Mouse (Mus musculus): ENCODE measurements at regions not wholly inside any gene's neighbourhood (a gene's known extent, or its start where the extent isn't known, plus 50 kb on each side); places are given as distances from the start of the nearest gene placed in this dataset.

DNA sequence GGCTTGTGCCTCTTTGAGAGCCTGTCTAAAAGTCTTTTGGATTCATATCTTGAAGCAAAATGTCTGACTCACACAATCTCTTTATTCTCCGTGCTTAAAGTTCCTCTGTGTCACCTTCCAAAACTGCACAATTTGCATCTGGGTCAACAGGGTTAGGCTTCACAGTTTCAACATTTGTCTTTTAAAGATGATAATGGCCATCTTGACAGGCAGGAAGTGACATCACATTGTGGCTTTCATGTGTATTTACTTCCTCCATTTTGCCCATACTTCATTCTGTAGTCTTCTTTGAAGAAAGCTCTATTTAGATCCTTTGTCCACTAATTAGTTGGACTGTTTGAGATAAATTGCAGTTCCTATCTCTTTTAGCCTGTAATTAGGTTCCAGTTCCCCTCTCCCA, 135.1 kb downstream of the Ndufa10 start:
- no peak for DNase-seq

DNA sequence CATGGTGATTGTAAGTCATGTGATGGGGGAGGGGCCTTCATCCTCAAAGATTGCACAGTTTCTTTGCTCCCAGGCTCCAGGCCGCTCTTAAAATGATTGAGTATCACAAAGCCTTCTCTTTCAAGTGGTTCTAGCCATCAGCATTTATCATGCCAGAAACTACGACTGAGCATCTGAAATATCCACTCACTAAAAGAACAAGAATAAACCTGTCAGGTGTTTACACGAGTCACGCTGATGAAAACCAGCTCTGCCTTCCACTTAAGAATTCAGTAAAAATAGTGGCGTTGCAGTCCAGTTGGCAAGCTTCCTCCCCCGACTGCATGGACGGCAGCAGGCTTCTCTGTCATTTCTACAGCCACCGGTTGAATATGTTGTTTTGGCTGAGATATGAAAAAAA, 136.2 kb downstream of the Ndufa10 start:
- no peak for DNase-seq

DNA sequence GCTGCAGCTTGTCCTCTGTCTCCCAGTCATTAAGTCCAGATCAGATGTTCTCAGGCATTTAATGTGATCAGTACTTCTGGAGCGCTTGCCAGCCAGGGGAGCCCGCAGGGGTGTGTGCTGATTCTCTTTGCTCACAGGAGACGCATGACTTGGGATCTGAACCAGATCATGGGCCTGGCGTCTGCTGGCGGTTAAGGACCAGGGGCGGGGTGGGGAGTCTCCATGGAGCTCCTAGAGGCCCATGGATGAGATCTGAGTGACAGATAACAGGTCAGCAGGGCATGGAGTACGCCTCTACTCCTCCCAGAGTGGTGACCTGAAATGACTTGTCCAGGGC, 136.7 kb upstream of the Hdac4 start:
- no peak for DNase-seq

DNA sequence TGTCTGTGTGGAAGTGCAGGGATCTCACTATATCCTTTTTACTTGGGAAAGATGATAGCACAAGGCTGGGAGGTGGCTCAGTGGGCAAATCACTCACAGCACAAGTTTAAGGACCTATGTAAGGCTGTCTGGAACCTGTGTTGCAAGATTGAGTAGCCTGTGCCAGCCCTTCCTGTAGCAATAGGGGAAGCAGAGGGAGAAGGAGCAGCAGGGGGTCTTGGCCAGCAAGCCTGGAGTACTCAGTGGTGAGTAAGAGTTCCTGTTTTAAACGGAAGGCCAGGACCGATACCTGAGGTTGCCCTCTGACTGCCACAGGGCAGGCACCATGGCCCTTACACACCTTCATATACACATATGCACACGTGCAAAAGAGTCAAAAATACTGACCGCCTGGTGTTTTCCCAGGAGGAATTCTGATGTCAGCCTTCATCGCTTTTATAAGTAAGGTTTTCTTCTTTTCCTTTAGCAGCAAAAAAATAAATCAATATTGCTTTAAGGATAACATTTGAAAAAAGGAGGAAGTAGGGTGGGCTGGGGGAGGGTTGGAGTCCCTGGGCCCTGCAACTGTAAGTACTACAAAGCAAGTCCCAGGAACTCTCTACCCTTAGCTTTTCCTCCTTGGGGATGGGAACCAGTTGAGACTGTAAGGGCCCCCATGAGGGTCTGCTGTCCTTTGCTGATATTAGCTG, 136.2 kb upstream of the Hdac4 start:
- no peak for DNase-seq

DNA sequence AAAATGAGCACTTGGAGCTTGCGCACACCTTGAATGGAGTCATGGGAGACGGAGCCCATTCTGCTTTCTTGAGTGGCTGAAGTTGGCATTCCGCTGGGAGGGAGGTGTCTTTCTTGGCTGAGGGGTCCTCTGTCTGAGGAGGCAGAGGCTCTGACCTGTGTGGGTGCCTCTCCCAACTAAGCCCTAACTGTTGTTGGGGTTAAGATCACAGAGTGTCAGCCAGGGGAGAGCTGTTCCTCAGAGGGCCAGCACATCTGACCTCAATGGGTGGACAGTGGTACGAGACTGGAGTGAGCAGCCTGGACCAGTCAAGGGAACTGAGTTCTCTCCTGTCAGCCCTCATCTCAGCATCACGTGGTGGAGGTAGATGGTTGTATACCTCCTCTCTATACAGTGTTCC, 134.7 kb upstream of the Hdac4 start:
- no peak for DNase-seq

DNA sequence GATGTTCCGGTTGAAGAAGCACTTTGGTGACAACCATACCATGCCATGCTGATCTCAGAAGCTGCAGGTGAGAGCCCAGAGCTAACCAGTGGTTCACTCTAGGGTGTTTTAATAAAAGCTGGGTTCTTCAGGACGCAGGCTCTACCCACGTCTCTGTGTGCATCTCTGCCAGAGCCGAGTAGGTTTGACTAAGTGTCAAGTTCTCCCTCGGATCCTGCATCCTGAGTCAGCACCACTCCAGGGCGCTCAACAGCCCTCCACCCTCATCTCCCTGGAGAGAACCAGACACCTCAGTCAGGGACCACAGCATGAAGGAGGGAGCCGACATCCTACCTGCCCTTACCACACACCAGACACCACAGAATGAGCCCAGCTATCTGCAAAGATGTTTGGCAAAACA, 134.0 kb upstream of the Hdac4 start:
- DNase-seq, result no peak

DNA sequence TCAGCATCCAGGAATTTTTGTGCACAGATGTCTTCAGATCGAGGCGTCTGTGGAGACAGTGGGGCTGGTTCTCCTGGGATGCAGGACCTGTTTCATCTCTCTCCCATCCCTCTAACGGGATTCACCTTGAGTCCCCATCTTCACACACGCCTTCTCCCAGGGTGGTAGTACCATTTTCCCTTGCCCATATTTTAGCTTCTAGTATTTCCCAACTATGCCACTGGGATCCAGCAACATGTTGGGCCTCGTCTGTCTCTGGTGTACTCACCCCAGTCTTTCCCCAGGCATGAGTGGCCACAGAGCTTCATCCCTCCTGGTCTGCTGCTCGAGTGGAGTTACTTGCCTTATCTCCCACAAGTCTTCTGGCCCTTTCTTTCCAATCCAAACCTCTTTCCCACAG, 131.6 kb upstream of the Hdac4 start:
- DNase-seq, result no peak

DNA sequence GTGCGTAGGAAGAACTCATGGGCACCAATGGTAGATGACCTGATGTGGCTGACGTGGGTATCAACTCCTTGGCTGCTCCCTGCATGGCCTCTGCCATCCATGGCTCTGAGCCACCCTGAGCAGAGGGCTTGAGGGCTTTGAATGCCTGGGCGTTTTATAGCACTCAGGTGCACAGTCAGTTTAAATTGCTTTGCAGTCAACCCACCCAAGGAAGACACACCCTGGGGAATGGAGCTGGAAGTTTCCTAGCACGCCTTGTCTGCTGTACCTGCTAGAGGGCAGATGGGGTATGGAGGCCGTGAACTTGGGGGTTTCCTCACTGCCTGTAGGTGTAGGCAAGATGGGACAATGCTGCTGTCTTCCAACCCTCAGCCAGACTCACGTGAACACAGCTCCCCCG, 129.8 kb upstream of the Hdac4 start:
- DNase-seq, result no peak

DNA sequence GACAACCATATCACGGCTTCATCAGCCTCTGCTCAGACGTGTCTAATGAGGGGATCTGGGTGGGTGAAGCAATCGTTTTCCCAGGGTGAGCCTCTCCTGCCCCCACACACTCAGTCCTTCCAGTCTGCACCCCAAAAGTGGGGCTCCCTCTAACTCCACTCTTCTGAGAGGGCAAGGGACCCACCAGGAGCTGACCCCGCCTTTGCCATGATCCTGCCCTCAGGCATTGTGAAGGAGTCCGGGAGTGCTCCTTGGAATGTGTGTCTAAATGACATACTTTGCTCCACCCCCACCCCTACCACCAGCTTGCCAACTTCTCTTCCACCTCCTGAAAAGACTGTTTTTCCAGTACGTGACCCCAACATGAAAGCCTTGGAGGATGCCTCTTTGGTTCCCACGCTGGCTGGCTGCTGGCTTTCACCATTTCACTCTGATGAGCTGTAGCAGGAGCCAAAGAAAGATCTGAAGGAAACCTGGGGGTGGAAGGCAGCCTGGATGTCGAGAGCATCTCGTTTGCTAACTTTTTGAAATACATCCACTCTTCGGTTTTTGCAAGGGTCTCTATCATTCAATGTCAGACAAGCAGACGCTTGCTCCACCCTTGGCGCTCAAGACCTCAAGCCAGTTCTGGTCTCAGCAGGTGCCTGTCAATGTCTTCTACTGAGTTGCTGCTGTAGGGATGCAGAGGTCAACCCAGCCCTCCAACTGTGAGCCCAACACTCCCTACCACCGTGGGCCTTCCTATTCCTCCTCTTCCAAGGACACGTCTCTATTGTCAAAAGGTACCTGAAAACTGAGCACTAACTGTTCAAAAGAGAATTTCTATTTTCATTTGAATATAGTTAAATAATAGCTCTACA, 128.8 kb upstream of the Hdac4 start:
- DNase-seq, result no peak

DNA sequence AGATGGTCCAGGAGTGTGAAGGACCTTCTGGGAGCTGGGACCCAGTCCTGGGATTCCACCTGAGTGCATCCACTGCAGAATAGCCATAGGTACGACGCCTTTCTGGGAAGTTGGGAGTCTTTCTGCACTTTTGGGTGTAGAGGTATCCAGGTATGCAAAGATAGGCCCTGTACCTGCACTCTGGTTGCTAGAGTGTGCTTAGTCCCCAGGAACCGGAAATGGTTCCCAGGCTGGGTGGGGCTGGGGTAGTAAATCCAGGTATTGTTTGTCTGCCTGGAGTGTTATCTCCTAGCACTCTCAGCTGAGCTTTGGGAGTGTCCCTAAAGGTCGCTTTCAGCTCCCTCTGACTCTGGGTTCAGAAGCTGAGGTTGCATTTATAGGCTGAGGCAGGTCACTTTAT, 121.6 kb upstream of the Hdac4 start:
- DNase-seq, result no peak

DNA sequence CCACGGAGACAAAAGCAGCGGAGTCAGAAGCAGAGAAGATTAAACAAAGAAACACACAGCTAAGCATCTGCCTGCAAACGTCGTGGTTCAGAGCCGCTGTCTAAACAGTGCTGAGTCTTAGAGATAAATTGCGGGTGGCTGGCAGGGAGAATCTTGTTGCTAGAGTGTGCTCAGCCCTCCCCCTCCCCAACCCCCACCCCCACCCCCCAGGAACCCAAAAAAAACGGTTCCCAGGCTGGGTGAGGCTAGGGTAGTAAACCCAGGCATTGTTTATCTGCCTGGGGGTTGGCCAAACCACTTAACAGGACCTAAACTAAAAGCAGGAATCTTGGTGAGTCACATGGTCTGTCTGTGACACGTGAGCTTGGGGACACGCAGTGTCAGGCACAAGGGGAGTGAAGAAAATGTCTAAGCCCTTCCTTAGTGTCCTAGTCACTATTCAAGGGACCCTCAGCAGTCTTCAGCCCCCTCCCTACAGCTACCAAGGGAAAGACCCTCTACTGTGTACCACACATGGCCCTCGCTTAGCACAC, 120.8 kb upstream of the Hdac4 start:
- no peak for DNase-seq

DNA sequence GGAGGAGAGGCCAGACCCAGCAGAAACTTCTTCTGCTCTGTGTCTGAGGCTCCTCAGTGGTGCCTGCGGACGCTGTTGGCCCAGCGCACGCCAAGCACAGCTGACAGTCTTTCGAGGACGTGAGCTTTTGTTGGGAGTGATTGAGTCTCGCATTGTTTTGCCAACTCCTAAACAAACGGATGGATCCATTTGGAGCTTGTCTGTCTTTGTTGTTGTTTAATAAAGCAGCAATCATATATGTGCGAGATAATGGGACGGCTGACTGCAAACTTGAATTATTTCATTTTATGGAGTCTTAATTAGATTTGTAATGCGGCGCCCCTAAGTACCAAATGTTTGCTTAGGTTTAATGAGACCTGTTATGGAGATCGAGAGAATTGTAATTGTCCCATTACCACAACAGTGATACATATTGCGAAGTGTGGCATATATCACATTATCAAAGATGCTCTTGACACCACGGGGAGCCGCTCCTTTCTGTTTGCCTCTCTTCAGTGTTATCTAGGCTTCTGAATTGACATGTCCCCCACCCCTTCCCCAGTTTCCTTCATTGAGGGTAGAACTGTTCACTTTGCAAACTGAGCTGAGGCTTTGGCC, 117.6 kb upstream of the Hdac4 start:
- DNase-seq, result no peak

DNA sequence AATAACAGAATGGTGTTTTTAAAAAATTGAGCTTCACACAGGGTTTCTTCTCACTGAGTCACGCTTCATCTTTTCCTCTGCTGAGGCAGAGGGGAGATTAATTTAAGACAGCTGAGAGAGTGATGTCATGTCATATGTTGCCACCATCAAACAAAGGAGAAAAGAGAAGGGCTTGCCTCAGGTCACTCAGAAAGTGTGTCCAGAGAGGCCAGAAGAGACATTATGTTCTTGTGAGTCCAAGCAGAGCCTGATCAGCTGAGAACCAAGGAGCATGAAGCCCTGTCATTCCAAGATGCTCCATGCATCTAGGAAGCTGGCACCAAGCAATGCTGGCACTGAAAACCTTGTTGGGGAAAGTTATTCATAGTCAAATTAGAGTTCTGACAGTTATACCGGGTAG, 114.4 kb upstream of the Hdac4 start:
- DNase-seq, result no peak

DNA sequence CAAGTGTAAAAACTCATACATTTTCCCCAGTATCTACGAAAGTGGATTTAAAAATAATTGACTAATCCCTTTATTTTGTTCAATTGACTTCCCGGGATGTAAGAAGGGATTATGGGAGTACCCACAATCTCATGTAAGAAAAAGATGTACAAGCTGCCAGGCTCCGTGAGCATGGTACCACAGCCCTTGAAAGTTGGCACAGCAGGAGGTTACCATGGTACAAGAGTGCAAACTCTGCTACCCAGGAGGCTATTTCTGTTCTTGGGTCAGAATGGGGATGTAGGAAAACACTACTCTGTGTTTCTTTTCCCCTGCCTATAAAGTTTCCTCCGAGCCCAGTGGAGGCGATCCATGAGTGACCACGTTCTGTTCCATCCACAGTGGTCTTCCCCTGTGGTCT, 113.9 kb upstream of the Hdac4 start:
- DNase-seq, result no peak

DNA sequence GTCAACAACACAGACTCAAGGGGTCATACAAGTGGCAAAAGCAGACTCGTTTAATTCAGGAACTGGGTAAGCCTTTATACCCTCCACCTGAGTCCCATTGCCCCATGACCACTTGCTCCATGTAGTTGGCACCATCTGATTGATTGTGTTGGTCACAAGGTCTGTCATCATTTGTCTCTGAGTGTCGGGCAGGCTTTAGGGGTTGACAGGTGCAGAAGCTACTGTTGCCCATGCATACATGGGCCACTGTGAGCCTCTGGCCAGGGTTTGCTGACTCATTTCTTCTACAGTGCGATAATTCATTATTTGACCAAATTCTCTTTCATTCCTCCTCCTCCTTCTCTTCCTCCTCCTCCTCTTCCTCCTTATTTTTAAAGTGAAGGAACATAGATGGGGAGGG, 113.0 kb upstream of the Hdac4 start:
- DNase-seq, result no peak

DNA sequence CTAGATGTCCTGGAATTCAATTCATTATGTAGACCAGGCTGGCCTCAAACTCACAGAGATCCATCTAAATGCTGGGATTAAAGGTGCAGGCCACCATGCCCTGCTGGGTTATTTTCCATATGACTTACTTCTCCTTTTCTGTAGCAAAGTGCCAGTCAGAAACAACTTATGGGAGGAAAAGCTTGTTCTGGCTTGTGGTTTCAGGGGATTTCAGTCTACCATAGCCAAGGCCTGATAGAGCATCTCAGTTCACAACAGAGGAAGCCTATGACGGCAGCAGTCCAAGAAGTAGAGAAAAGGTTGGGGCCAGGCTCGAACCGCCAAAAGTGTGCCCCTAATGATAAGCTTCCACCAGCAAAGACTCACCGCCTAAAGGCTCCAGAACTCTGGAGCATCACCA, 110.5 kb upstream of the Hdac4 start:
- DNase-seq, result no peak

DNA sequence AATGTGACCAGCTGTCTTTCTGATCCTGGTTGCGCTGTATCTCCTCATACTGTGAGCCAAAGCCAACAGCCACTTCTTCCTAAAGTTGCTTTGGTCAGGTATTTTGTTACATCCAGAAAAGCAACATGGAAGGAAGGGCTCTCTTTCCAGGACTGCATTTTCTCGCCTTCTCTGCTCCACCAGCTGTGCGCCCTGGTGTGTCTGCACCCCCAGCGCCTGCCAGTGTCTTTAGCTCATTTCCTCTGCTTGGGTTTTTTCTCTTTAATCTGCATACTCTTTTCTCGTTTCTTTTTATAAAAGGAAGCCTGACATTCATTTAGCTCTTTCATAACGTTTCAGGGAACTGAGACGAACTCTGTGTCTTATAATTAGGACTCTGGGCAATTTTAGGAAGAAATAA, 103.5 kb upstream of the Hdac4 start:
- peak; percentile 24 for DNase-seq

DNA sequence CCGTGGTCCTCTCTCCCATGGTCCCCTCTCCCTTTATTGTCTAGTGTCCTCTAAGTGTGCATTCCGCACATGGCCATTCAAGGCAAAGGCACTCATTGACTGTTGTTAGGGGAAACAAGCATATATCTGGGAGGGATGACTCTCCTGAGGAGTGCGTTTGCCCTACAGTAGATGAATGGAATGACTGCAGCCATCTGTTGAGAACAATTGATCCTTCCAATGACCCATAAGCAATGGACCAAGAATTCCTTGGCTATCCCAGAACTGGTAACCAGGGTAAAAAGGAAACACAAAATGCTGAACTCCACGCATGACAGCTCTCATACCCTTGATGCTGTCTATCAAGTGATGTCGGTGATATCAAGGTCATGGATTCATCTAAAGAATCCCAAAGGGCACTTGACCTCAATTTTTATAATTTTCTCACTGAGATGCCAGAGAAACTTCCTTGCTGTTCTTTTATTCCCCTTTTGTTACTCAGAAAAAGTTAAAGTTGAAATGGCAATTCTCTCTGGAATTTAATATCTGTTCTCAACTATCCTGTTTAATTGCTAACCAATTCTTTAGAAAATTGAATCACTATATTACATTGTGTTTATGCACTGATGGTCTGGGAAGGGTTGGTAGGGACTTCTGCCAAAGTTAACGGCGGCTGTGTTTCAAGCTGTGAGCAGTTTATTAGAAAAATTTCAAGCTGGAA, 97.3 kb upstream of the Hdac4 start:
- no peak for DNase-seq

DNA sequence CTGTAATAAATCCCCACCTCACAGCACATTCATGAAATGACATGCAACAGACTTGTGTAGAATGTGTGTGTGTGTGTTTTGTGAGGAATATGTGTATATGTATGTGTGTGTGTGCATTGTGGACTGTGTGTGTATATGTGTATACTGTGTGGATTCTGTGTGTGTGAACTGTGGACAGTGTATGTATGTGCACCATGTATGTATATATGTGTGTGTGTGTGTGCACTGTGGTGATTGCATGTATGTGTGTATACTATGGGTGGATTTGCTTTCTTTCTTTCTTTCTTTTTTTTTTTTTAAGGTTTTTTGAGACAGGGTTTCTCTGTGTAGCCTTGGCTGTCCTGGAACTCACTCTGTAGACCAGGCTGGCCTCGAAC, 91.5 kb upstream of the Hdac4 start:
- DNase-seq, result no peak

DNA sequence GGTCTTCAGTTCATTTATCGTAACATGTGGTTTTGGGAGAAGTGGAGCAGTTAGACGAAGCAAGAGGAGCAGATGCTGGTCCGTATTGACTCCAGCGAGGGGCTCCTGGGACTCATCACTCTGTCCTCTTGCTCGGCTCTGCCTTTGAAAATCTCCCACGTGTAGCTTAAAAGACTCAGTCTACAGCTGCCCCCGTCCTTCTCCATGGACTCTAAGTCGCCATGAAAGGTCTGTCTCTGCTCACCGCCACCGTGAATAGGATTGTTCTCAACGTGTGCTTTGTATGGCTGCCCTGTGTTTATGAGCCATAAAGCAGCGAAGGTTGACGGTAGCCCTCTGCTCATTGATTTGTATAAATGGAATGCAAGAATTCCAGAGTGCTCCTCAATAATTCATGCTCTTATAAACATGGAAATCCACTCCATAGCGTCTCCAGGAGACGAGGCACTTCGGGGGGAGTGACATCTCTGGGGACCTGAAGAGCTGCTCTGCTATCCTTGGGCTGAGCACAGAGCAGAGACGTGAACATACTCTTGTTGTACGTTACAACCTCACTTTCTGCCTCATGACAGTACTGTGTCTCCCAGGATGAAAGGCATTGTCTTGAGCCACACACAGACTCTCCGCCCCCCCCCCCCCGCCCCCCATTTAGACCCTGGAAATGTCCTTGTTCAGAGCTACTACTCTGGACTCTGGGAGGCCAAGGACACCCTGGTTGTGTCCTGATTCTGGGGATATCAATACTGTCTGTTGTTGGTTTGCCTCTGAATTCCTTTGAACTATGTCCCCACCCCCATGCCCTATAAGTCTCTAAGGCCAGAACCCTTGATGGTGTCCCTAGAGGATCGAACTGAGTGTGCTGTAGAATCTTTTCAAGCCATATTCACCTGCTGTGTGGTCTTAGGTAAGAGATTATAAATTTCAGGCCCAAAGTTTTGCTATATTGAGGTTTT, 90.8 kb upstream of the Hdac4 start:
- DNase-seq, result no peak

DNA sequence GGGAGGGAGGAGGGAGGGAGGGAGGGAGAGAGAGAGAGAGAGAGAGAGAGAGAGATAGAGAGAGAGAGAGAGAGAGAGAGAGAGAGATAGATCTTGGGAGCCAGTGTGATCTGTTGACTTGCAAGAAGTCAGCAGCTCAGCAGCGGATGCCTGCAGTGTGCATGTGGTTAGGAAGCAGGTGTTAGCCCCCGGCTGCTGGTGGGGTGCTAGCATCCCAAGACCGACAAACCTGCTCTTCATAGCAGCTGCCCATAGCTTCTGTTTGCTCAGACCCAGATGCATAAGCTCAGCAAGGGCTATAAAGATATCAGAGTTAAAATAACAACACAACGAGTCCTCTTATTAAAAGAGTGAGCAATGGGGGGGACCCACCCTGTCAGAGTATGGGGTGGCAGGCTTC, 88.7 kb upstream of the Hdac4 start:
- DNase-seq, result no peak

DNA sequence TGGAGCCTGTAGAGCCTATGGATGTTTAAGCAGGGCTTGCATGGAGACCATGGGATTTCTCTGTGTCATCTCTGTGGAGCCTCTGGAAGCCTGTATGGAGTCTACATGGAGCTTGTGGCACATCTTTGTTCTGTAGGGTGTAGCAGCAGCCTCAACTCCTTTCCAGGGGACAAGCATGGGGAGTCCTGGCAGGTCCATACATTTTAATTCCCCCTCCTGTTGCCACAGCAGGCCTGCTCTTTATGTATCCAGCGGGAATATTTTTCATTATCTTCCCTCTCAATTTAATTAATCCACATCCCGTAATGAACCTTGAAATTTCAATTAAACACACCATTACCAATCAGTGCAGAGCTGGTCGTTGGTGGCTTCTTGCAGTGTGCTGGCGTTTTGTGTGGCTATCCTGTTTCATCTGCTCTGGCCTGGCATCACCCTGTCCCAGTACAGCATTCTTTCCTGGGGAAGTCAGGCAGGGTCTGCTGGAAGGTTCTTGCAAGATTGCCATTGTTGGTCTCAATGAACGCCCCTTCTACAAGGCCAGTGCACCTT, 81.8 kb upstream of the Hdac4 start:
- DNase-seq, result no peak

Measured in layer of hippocampus, adult 9-11 months (tissue).